Mouse (Mus musculus): Measurements from ENCODE around the gene Fam104a.

DNA sequence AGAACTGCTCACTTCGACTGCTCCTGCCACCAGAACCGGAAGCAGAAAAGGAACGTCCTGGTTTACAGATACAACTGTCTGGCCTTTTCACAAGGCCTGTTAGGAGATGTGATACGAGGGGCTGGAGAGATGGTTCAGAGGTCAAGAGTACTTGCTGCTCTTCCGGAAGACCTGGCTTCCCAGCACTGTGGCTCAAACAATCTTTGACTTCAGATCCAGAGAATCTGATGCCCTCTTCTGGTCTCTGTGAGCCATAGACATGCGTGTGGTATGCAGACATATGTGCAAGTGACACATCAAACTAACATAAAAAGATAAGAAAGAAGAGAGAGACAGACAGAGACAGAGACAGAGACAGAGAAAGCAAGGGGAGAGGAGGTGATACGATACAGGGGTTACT lies 51.7 kb downstream of the Fam104a start:
- TF ChIP-seq CTCF (IDR thresholded peaks at IDR 0.05; ENCODE audit: low read depth, low read length) (no peak), POLR2A (IDR thresholded peaks at IDR 0.05; ENCODE audit: insufficient read depth, low read length) (no peak), EP300 (IDR thresholded peaks at IDR 0.05; ENCODE audit: insufficient read depth, low read depth, low read length) (no peak)
